Mouse (Mus musculus): ENCODE data around the gene Pnpla8.
"Not testable (repeated sequence)": the region's sequence is repeated elsewhere in the genome, so short reads cannot be mapped to it uniquely, and the experiment has no call there.

The Pnpla8 gene

DNA sequence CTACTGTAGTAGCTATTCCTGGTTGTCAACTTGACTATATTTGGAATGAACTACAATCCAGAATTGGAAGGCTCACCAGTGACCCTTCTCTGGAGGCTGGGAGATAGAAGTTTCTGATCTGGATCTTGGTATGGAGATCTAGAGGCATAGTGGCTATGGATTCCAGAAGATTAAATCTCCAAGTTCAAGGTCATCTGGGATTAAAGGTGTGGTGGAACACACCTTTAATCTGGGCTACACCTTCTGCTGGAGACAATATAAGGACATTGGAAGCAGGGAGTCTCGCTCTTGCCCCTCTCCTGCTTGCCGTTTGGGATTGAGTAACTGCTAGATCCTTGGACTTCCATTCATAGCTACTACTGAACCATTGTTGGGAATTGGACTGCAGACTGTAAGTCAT is at the start of gene Pnpla8:
Gene Pnpla8 (plus strand): TSS at position 301 of the 400 bp plus-strand sequence.
- not testable (repeated sequence) for DNase-seq

DNA sequence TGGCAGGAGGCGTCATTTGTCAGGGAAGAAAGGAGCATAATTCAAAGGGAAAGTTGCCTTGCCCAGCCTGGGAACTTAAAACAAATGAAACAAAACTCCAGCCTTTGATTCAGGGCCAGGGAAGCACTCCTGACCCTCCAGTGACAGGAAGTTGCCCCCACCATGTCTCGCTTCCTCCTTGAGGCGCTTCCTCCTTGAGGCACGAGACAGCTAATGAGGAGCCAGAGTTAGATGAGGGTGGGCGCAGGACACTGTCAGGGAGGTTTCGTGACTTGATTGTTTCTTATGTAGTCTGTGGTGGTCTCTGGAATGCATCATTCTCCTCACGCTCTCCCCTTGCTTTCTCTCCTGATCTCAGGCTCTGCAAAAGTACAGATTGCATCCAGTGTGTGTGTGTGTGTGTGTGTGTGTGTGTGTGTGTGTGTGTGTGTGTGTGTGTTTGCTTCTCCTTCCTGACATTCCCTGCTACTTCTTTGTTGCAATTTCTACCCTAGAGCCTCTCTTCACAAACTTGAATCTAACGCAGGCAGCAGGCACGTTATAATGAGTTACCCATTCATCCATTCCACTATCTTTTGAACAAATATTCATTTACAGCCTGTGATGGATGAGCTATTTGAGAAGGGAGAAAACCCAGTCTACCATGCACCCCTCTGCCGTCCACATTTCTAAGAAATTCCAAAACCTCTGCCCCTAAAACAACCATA is 44.7 kb upstream of the Pnpla8 start:
- DNase-seq: peak; percentile 9

DNA sequence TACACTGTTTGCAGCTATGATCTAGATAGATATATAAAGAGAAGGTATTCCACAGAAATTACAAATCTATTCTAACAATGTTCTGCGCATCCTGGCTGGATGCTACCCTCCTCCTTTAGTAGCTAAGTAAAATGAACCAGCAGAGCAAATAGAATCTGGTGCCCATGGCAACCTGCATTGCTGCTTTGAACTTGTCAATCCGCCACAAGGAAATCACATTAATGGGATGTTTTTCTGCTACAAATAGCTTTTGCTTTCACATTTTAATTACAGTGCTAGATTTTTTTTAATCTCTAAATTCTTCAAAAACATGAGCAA is 44.2 kb upstream of the Pnpla8 start:
- DNase-seq: no peak

DNA sequence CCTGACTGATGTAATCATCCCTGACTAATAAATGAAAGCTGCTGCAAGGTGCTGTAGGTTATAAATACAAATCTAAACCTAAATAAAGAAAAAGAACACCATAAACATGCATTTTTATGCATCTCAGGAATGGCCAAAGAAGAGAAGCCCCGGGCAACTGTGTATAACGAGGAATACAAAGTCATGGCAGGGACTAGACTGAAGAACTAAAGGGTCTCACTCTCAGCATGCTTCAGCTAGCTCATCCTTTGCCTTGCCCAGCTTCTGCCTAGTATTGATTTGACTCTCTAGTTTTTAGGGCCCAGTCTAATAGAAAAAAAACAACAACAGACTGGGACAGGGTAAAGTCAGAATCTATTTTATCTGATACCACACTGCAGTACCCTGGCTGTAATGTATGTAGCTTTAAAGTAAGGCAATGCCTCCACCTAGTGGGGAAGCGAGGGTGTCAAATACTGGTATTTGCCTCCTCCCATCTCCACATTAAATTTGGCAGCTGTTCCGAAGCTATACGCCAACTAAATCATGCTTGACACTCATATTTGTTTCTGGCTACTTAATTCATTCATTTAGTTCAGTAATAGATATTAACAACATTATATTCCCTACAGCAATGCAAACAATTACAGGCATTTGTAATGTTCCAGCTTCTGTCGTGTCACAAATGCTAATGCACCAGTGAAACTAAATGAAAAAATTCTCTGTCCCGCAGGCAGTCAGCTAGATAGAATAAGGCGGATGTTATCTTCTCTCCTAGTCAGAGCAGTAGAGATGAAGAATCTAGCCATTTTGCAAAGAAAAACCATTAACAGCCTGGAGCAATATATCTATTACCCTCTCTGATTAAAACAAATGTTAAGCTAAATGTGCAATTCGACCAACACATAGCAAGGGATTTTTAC is 39.8 kb upstream of the Pnpla8 start:
- peak; percentile 14 for DNase-seq

DNA sequence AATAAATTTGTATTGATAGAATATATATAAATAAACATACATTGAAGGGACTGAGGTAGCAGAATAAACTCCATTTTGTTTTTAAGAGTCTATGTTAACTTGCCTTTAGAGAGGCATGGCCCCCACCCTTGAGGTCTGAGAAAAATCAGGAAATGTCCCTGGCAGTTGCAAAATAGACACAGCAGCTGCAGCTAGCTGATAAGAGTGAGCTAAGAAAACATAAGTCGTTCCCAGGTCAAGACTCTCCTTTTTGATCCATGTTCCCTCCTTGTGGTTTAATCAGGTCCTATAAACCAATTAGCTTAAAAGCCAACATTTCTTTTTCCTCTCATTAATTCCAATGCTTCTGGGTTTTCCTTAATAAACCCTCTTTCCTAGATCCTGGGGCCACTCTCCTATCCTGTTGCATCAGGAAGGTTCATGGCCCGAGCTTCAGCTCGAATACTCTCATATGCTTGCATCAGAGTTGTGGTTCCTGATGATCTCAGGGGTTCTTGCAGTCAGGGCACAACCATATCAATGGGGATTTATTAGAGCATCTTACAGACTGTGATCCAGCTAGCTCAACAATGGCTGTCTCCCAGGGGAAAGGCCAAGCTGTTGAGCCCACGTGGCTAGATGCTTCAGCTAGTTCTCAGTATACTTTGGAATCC is 23.2 kb upstream of the Pnpla8 start:
- DNase-seq: peak; percentile 42

DNA sequence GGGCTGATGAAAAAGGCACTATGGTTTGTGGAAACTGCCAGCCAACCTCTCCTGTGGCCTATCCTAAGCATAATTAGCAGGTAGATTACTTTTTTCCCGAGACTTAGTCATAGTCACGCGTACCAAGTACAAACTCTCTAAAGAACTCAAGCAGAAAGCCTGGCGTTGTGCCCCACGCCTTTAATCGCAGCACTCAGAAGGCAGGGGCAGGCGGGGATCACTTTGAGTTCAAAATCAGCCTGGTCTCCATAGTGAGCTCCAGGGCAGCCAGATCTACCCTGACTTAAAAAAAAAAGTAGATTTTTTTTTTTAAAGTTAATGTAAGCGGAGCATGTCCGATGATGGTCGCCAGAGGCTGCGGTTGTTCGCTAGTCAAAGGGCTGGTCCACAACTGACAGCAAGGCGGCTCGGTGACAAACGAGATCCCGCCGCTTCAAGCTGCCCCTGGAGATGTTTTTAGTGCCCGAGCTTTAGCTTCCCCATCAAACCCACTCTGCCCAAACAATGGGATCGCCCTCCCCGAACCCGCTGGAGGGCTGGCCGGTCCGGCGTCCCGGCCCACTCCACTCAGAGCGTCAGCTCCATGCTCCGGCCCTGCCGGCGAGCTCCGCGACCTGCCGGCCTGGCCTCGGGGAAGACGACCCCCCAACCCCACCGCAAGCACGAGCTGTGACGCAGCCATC is 11.9 kb upstream of the Pnpla8 start:
- DNase-seq: peak; percentile 27

DNA sequence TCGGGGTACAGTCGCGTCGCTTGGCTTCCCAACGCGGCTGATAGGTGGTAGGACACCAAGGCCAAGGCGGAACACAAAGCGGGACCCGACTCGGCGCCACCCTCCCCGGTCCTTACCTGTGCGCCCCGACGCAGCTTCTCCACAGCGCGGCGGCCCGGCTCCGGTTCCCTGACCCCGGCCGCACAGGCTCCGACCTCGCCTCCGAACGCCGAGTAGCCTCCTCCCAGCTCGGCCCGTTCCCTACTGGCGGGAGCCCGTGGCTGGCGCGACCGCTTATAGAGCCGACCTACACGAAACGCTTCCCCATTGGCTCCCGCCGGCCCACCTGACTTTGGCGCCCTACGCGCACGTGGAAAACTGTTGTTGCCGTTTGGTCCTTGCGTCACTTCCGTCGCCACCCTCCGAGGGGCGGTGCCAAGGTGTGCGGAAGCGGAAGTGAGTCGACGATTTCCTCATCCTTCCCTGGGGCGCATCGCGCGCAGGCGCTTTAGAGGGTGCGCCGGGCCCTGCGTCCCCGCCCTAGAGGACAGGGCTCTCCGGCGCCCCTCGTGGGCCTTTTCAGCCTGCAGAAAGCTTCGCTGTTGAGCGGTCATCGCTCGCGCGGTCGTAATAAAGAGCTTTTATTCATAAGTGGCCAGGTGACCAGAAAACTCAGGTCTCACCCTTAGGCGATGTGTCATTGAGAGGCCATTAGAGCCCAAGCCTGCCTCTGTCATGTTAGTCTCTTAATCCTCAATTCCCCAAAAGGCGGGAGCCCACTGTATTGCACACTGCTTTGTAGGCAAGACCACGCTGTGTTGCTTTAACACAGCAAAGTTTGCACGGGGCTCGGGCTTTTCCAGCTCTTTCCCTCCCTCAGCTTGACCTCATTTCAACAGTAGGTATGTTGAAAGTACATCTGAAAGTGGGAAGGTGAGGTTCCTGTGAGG is 11.1 kb upstream of the Pnpla8 start, which contains the start of gene Dnajb9:
Gene Dnajb9 (minus strand): TSS at position 503 of the 929 bp plus-strand sequence.
- DNase-seq: peak; percentile 98

DNA sequence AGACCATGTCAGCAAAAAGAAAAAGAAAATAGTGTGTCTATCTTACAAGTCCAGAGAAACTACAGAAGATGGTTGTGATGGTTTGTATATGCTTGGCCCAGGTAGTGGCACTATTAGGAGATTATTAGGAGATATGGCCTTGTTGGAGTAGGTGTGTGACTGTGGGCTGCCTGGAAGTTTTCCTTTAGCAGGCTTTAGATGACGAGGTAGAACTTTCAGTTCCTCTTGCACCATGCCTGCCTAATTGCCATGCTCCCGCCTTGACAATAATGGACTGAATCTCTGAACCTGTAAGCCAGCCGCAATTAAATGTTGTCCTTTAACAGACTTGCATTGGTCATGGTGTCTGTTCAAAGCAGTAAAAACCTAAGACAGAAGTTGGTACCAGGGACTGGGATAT is 9.6 kb upstream of the Pnpla8 start:
- no peak for DNase-seq

DNA sequence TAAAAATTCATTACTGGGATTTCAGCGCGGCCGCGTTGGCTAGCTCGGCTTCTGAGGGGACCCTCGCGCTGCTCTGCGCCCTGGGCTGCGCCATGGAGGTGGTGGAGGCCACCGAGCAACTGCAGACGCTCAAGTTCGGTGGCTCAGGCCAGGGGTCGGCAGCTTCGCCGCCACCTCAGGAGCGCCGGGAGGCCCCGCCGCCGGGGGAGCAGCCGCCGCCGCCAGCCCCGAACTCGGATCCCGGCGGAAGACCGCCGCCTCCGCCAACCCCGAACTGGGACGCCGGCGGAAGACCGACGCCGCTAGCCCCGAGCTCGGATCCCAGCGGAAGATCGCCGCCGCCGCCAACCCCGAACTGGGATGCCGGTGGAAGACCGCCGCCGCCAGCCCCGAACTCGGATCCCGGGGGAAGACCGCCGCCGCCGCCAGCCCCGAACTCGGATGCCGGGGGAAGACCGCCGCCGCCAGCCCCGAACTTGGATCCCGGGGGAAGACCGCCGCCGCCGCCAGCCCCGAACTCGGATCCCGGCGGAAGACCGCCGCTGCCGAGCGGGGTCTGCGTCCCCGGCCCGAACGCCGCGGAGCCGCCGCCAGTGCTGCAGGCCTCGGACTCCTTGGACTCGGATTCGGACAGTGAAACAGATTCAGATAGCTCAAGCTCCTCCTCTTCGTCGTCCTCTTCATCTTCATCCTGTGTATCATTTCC is 634 bp downstream of the Pnpla8 start:
- peak; percentile 10 for DNase-seq

DNA sequence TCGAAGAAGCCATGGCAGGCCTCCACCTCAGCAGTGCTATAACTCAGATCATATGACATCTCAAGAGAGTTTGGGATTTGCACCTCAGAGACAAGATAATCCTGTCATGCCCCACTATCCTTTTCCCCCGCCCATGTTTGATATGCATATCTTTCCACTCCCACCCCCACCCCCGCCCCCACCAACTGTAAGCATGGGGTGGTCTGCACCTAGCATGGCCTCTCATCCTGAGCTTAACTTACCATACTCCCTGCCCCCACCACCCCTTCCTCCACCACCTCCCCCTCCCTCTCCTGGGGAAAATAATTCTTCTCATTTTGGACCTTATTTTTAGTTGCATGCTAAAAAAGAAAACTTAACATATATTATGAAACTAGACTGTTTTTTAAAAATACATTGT is 1.9 kb downstream of the Pnpla8 start:
- no peak for DNase-seq

DNA sequence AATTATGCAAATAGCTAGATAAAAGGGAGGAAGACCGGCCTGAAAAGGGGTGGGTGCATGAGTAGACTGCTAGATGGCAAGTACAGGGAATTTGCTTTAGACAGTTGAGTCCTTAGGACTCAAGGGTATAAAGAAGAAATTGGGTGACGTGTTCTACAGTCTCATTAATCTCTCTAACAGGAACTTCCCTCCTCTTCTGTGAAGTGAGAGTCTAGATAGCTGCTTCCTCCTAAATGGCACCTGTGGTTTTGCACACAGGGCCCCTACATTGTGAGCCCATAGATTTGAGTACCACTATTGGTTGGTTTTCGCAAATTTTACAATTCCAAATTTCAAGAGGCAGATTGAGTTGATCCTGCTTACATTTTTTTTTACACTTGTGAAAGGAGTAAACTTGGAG is 3.5 kb downstream of the Pnpla8 start:
- DNase-seq: no peak

DNA sequence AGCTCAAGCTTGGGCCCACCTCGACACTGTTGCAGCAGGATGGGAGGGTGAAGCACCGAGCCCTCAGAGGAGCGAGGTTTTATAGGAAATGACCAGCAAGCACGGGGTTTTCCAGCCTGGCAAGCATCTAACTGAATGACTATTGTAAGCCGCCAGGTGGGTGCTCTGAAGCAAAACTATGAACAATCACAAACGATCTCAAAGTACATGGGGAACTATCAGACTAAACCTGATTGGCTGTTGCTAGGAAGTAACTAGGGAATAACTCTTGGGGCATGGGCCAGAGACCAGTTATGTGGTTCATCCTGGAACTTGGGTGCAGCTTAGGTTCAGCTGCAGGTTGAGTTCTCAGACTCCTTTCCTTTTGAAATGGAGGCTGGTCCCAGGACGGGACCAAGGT is 19.9 kb downstream of the Pnpla8 start:
- DNase-seq: no peak

DNA sequence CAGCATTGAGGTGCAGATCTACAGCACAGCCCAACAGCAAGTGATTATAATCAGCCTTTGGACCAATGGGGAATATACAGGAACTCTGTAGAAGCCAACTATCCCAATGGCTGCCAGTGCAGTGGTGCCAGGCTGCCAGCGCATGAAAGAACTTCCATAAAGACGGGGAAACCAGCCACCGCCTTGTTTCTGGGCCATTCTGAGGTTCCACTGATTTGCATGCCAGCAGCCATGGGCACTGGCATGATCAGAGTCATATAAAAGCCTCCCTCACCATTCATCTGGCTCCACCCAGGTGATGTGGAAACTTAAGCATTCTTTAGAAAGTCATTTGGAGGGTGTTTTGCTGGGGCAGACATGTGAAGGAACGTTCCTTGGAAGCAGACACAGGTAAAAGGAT is 21.2 kb downstream of the Pnpla8 start:
- no peak for DNase-seq

DNA sequence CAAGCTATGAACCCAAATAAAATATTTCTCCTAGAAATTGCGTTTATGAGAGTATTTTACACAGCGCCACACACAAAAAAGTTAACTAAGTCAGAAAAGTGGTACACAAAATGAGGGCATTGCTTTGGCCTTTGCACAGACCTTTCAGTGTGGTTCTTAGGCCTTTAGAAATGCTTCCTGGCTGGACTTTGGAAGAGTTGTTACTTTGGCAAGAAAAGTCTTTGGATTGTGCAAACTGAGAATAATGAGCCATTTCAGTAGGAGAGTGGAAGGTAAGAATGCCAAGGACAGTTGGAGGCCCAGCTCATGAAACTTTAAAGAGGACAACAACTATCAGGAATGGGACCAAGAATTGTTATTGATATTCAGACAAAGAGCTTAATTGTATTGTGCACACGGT is 24.6 kb downstream of the Pnpla8 start:
- no peak for DNase-seq

DNA sequence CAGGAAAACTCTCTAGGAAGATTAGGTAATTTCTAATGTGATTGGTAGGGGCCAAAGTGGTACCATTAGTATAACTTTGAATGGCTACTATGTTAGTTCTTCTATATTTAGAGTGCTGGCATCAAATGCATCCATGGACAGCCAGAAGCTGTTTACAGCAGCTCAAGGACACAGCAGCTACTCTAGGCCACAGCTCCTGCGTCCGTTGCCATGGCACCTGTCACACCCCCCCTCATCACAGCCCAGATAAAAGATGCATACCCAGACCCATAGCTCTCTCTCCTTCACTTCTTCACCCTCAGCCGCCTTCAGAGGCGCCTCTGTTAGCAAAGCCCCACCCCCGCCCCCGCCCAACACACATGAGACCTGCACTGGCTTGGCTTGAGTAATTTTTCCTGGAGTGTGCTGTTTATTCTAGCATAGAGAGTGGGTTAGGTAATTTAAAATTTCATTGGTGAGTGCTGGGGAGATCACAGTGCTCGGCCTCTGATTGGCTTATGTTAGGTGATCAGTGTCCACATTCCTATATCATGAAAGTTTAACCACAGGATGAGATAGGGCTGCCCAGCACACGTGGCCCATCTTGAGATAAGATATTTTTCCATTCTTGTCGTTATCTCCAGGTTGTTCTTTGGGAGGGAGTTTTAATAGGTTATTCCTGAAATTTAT is 27.3 kb downstream of the Pnpla8 start:
- no peak for DNase-seq

DNA sequence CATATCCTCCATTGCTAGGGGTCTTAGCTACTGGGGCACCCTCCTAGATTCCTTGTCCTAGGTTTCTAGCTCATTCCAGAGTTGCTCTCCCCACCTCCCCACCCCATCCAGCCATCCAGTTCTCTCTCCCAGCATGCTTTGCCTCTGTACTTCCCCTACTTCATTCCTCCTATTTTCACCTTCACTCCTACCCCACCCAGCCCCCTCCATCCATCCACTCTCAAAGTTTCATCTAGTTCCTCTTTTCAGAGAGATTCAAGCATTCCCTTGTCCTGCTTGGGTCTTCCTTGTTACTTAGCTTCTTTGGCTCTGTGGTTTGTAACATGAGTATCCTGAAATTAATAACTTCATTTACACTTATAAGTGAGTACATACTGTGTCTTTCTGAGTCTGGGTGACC is 41.4 kb downstream of the Pnpla8 start:
- DNase-seq: no peak

DNA sequence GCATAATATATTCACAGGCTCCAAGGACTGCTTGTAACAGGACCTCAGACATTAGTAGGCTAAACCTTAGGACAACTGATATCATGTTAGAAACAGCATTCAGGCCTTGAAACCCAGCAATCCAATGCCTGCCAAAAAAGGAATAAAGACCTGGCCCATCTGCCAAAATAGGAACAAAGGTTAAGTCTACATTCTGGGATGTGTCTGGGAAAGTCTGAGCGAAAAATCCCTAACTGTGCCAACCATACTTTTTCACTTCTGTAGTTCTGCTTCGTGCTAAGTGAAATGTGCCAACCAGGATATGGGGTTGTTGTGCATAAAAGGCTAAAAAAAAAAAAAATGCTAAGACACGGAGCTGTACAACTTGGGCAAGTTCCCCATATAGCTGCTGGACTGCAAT is 44.5 kb downstream of the Pnpla8 start:
- DNase-seq: no peak

DNA sequence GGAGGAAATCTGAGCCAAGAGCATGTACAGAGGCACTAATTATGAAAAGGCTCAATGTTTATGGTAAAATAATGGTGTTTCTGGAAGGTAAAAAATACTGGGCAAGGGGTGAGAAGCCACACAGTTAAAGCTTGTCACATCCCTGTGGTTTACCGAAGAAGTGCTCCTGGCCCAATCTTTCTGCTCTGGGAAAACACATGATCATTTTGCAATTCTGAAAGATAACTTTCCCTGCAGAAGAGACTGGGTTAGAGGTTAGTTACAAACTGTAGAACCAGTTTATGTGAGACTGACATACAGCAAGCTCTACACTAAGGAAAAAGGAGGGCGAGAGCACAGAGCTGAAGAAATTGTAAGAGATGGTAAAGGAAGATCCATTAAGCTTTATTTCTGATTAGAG is 46.0 kb downstream of the Pnpla8 start:
- DNase-seq: no peak

DNA sequence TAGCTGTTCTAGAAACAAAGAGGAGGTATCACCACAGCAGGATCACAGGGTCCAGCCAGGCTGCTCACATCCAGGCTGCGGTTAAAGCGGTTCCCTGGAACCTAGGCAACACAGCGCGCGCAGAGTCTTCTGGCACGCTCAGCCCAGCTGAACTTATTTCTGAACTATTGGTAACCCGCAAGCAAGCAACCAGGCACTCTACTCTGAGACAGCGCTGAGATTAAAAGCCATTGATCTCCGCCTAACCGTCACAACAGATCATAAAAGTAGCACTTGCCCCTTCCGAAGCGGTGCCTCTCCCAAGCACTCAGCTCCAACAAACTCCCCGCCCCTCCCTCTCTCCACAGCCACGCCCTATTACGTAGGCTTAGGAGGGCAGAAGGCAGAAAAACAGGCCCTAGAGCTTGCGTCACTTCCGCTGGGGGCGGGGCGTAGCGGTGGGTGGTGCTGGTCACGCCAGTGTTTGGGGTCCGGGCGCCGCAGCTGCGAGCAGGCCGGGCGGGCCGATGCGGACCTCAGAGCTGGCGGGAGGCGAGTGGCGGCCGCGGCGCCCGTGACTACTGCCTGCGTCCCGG is 47.6 kb downstream of the Pnpla8 start:
- peak; percentile 99 for DNase-seq

DNA sequence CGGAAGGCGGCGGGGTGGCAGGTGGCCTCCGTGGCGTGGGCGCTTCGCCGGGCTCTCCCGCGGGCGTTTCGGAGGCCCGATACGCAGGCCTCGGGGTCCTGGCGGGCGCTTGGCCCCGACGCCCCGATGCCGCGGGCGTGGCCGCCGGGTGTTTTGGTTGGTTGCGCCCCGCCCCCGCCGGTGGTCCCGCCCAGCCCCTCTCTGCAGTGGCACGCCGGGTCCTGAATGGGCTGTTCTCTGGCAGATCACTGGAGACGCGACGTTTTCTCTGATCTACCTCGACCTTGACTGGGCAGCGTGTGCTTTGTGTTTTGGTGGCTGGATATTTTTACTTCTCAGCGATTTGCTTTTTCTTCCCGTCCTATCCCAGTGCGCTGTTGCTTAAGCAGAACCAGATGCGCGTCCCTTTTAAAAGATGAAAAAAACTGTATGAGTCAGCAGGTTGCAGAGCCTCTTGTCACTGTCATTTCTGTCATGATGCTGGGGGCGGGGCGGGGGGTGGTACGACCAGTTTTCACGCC is 48.2 kb downstream of the Pnpla8 start:
- peak; percentile 89 for DNase-seq
